ENCODE assay signal across 8 mouse cellular contexts in the genomic region with DNA sequence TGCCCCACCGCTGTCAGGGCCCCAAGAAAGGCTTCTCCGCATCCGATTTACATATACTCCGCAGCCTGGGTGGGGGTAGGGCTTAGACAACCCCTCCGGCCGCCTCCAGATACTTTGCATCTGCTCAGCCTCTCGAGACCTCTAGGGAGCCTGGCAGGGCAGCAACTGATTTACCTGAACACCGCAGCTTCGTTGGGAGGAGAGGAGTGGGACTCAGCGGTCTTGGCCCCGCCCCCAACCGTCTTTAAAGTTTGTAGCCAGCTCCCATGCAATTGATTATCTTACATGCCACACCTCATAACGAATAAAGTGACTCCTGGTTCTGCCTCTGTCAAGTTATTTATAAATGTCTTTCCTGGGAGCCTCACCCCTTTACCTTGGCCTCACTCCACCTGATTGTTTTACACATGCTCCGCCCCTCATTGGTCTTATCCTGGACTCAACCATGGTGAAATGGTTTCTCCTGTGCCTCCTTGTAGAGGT. TPM values are rescaled to one million over a fixed set of nuclear protein-coding genes. Genes with fewer than 3 reads are reported as not detected.
A peak's percentile ranks its signal among the peaks of the same experiment; 100 is the strongest.
DNase-seq lines count a peak whose midpoint lies in the region; ATAC-seq and TF ChIP-seq lines count a peak whose summit lies in the region.

TSS of gene Leng9 (minus strand) at position 316 of the 483 bp plus-strand sequence.

- TF ChIP-seq POLR2A in heart, adult 2 months (IDR thresholded peaks at IDR 0.05; ENCODE audit: insufficient read depth, low read depth, low read length): no peak

- peak; percentile 32 for ATAC-seq in forebrain, embryonic 15.5 days (replicated peaks)
- ATAC-seq in liver, embryonic 16.5 days (ENCODE audit: low read depth): peak; percentile 4
- peak; percentile 20 for ATAC-seq in neural tube, embryonic 14.5 days (ENCODE audit: low read depth)

- peak within 1 kb of the TSS; percentile 99 for H3K27ac ChIP-seq in heart, adult 2 months
- peak within 1 kb of the TSS; percentile 97 for H3K27ac ChIP-seq in brown adipose tissue, adult 24 weeks (replicated peaks; ENCODE audit: low read depth, low read length)
- peak within 1 kb of the TSS; percentile 86 for H3K27ac ChIP-seq in forebrain, embryonic 15.5 days (replicated peaks)
- H3K27ac ChIP-seq in liver, embryonic 16.5 days (ENCODE audit: low read length): peak within 1 kb of the TSS; percentile 97
- H3K27ac ChIP-seq in neural tube, embryonic 14.5 days (ENCODE audit: low read depth, low read length): peak within 1 kb of the TSS; percentile 90

- no peaks in the 10 kb centered on the region for H3K27me3 ChIP-seq in heart, adult 2 months (ENCODE audit: control insufficient read depth, insufficient read depth, low read length)
- H3K27me3 ChIP-seq in forebrain, embryonic 15.5 days: peaks cover 19% of the 10 kb centered on the region; the same call in 1 of the 2 replicates
- peaks cover 4% of the 10 kb centered on the region; the same call in 1 of the 2 replicates for H3K27me3 ChIP-seq in liver, embryonic 16.5 days (ENCODE audit: control insufficient read depth, insufficient read depth, low read depth, low read length)
- H3K27me3 ChIP-seq in neural tube, embryonic 14.5 days (ENCODE audit: control insufficient read depth, insufficient read depth, low read length): no peaks in the 10 kb centered on the region

- 4% methylated on average over 14 of the region's 14 CpGs for WGBS in heart, adult 2 months
- WGBS in forebrain, embryonic 15.5 days: under 1% methylated on average over 14 of the region's 14 CpGs
- WGBS in liver, embryonic 16.5 days (ENCODE audit: insufficient replicate concordance): under 1% methylated on average over 14 of the region's 14 CpGs
- under 1% methylated on average over 14 of the region's 14 CpGs for WGBS in neural tube, embryonic 14.5 days

- TF ChIP-seq CTCF in heart, adult 2 months (IDR thresholded peaks at IDR 0.05): no peak

- intact Hi-C loops in heart, adult 2 months (cut with DNase I): loop anchor here (2.0 to 10.0 kb wide), 2 partner anchors 15 to 655 kb away; partner anchors contain the start of gene Cdc42ep5
- intact Hi-C loops in heart, postnatal 25 days (cut with DNase I): loop anchor here (10.0 kb wide), 1 partner anchor 445 kb away; the partner anchor contains the start of gene Rps9

- no peaks in the 10 kb centered on the region for H3K9me3 ChIP-seq in forebrain, embryonic 15.5 days
- no peaks in the 10 kb centered on the region for H3K9me3 ChIP-seq in liver, embryonic 16.5 days (replicated peaks; ENCODE audit: control insufficient read depth, low read length)
- no peaks in the 10 kb centered on the region for H3K9me3 ChIP-seq in neural tube, embryonic 14.5 days (ENCODE audit: control insufficient read depth, low read length)

- no peaks in the 10 kb centered on the region for H3K79me2 ChIP-seq in heart, adult 2 months (replicated peaks; ENCODE audit: control insufficient read depth, insufficient read depth, low read length)

- peak; percentile 65 to 72 for DNase-seq in heart, adult 2 months
- no peak for DNase-seq in heart, postnatal 25 days (ENCODE audit: low spot score)
- DNase-seq in kidney, adult 11 months: peak; percentile 66
- no peak for DNase-seq in embryo, embryonic 11 days

- H3K9ac ChIP-seq in heart, adult 2 months (ENCODE audit: low read depth, low read length): peak within 1 kb of the TSS; percentile 93
- H3K9ac ChIP-seq in forebrain, embryonic 15.5 days (replicated peaks): peak within 1 kb of the TSS; percentile 75
- peak within 1 kb of the TSS; percentile 88 for H3K9ac ChIP-seq in liver, embryonic 16.5 days (ENCODE audit: low read depth, low read length)
- peak within 1 kb of the TSS; percentile 79 for H3K9ac ChIP-seq in neural tube, embryonic 14.5 days (replicated peaks; ENCODE audit: low read depth, low read length)

- peaks cover 4% of the 10 kb centered on the region for H3K4me1 ChIP-seq in heart, adult 2 months (ENCODE audit: control insufficient read depth, insufficient read depth, low read length)
- H3K4me1 ChIP-seq in brown adipose tissue, adult 24 weeks (ENCODE audit: control insufficient read depth, insufficient read depth, insufficient read length, low read length): peaks cover 4% of the 10 kb centered on the region; the same call in 1 of the 2 replicates
- peaks cover 28% of the 10 kb centered on the region for H3K4me1 ChIP-seq in forebrain, embryonic 15.5 days
- H3K4me1 ChIP-seq in liver, embryonic 16.5 days (ENCODE audit: control insufficient read depth, low read depth, low read length): peaks cover 43% of the 10 kb centered on the region
- peaks cover 17% of the 10 kb centered on the region for H3K4me1 ChIP-seq in neural tube, embryonic 14.5 days (ENCODE audit: control insufficient read depth, insufficient read depth, low read length)

- peak within 1 kb of the TSS; percentile 64 for H3K4me3 ChIP-seq in heart, adult 2 months
- peak within 1 kb of the TSS; percentile 74 for H3K4me3 ChIP-seq in brown adipose tissue, adult 24 weeks (ENCODE audit: insufficient read depth, low read depth, low read length)
- H3K4me3 ChIP-seq in forebrain, embryonic 15.5 days: peak within 1 kb of the TSS; percentile 76
- H3K4me3 ChIP-seq in liver, embryonic 16.5 days (ENCODE audit: low read depth, low read length): peak within 1 kb of the TSS; percentile 88
- peak within 1 kb of the TSS; percentile 58 for H3K4me3 ChIP-seq in neural tube, embryonic 14.5 days (ENCODE audit: low read depth, low read length)

- TF ChIP-seq EP300 in heart, adult 2 months (IDR thresholded peaks at IDR 0.05; ENCODE audit: insufficient read depth, low read depth, low read length): no peak

- no peaks in the 10 kb centered on the region for H3K36me3 ChIP-seq in heart, adult 2 months (ENCODE audit: control insufficient read depth, insufficient read depth, low read length)
- peaks cover 29% of the 10 kb centered on the region for H3K36me3 ChIP-seq in forebrain, embryonic 15.5 days
- H3K36me3 ChIP-seq in liver, embryonic 16.5 days (ENCODE audit: control insufficient read depth, insufficient read depth): peaks cover 25% of the 10 kb centered on the region
- peaks cover 20% of the 10 kb centered on the region for H3K36me3 ChIP-seq in neural tube, embryonic 14.5 days (ENCODE audit: control insufficient read depth, insufficient read depth, low read length)

- H3K4me2 ChIP-seq in forebrain, embryonic 15.5 days (replicated peaks): peak within 1 kb of the TSS; percentile 96
- peak within 1 kb of the TSS; percentile 97 for H3K4me2 ChIP-seq in liver, embryonic 16.5 days (ENCODE audit: low read depth, low read length)
- peak within 1 kb of the TSS; percentile 64 for H3K4me2 ChIP-seq in neural tube, embryonic 14.5 days (ENCODE audit: low read depth, low read length)

RNA-seq across cellular contexts. Expression of gene Leng9, which starts in this region (rescaled TPM):
- total RNA-seq in heart, adult 2 months (2021): 1 to 10 TPM; 2.2 to 3.7 TPM
- polyA plus RNA-seq in heart, adult 2 months (2012; rRNA removed): 3.3 TPM in 2 replicates
- total RNA-seq in heart, postnatal 25 days (2021): 1 to 10 TPM; 2.5 to 3.2 TPM
- polyA plus RNA-seq in brown adipose tissue, adult 24 weeks (2012; ENCODE audit: insufficient read depth, insufficient read length, missing spikeins): 2.1 and 3.6 TPM in 2 replicates
- polyA plus RNA-seq in forebrain, embryonic 15.5 days (2015; fragmentation: Nextera tagmentation; extraction: Ambion mirVana): 4.8 and 5.7 TPM in 2 replicates
- polyA plus RNA-seq in liver, embryonic 16.5 days (2015; fragmentation: Nextera tagmentation; extraction: Ambion mirVana): 1.0 and 1.2 TPM in 2 replicates
- 4.1 and 4.6 TPM in 2 replicates for polyA plus RNA-seq in neural tube, embryonic 14.5 days (2014; fragmentation: Nextera tagmentation; extraction: Ambion mirVana)

Comparison
In these comparisons a context has a peak if more than half of its experiments do, and no peak if none do; other contexts are left out.
1. DNase-seq: peak in heart, adult 2 months (2 of 2) and kidney, adult 11 months (single experiment); none in heart, postnatal 25 days (single experiment) and embryo, embryonic 11 days (single experiment).
2. Peak in every context shown above with its lines, with median percentiles within 50 percentile points of each other: H3K27ac ChIP-seq, H3K4me3 ChIP-seq, H3K9ac ChIP-seq, ATAC-seq and H3K4me2 ChIP-seq.